Mouse (Mus musculus) midbrain, embryonic 13.5 days (tissue): ENCODE measurements around the gene Mpdu1. TPM values are rescaled to one million over a fixed set of nuclear protein-coding genes. Genes with fewer than 3 reads are reported as not detected.

Experiments
- ATAC-seq: fragments of 200-750 bp; cut with Nextera tagmentation; 2 replicates; pipeline ENCODE4 v1.8.0; 2017; ENCODE audit warnings: mild to moderate bottlenecking, moderate TSS enrichment, moderate library complexity
- H3K27ac ChIP-seq: fragments of 300-500 bp; sonication (generic); 2 replicates; pipeline ENCODE4 v1.5.1; 2015; ENCODE audit warnings: inconsistent platforms, mild to moderate bottlenecking, moderate library complexity
- H3K27me3 ChIP-seq: fragments of 300-500 bp; sonication (generic); 2 replicates; pipeline ENCODE4 v1.6.1; 2015; ENCODE audit warnings: mild to moderate bottlenecking, inconsistent platforms
- H3K36me3 ChIP-seq: fragments of 300-500 bp; sonication (generic); 2 replicates; pipeline ENCODE4 v1.6.1; 2015; ENCODE audit warnings: mild to moderate bottlenecking, inconsistent platforms
- H3K4me1 ChIP-seq: fragments of 300-500 bp; sonication (generic); replicated peaks from 2 replicates; pipeline ENCODE4 v1.6.1; 2015; ENCODE audit warnings: inconsistent platforms
- H3K4me2 ChIP-seq: fragments of 300-500 bp; sonication (generic); replicated peaks from 2 replicates; pipeline ENCODE4 v1.6.1; 2015; ENCODE audit warnings: moderate library complexity, mild to moderate bottlenecking, inconsistent platforms
- H3K4me3 ChIP-seq: fragments of 300-500 bp; sonication (generic); replicated peaks from 2 replicates; pipeline ENCODE4 v1.5.1; 2015; ENCODE audit warnings: mild to moderate bottlenecking, inconsistent platforms
- H3K9ac ChIP-seq: fragments of 300-500 bp; sonication (generic); replicated peaks from 2 replicates; pipeline ENCODE4 v1.6.1; 2015; ENCODE audit warnings: mild to moderate bottlenecking, inconsistent platforms
- H3K9me3 ChIP-seq: fragments of 300-500 bp; sonication (generic); 2 replicates; pipeline ENCODE4 v1.6.1; 2016; ENCODE audit warnings: mild to moderate bottlenecking, inconsistent platforms
- WGBS: fragments of 180-500 bp; shearing (Covaris S2); methylation state at CpG from one replicate; pipeline ENCODE4 v1.1.7; 2015; 5-methylcytosine and 5-hydroxymethylcytosine counted together
- polyA plus RNA-seq: library from polyadenylated mRNA; unstranded; fragments of >200 nt; fragmentation: Nextera tagmentation; extraction: Ambion mirVana; gene quantifications from 2 replicates; pipeline ENCODE4 v1.2.1, GENCODE M21; 2015

Gene Mpdu1
- polyA plus RNA-seq, 1 experiment from 2014 or later, result 103 TPM

GRCm38 (mm10) chr11:69656617-69657461, 5.6 kb downstream of the Mpdu1 start:
- Histone ChIP-seq H3K9ac (0 out of 2 replicates have a peak overlapping the region, but pooled peaks have one; percentile 25), H3K4me1 (peaks cover 38% of the 10 kb centered on the region), H3K9me3 (no peaks in the 10 kb centered on the region), H3K4me2 (no peak overlapping the region), H3K36me3 (peaks cover 64% of the 10 kb centered on the region), H3K27me3 (no peaks in the 10 kb centered on the region), H3K4me3 (no peak overlapping the region), H3K27ac (no peak overlapping the region)
- no peak for ATAC-seq
- WGBS, result 82% methylated on average over 10 of the region's 10 CpGs

GRCm38 (mm10) chr11:69656065-69656455, 6.4 kb downstream of the Mpdu1 start:
- H3K27me3 ChIP-seq, result no peaks in the 10 kb centered on the region
- 0 out of 2 replicates have a peak overlapping the region, but pooled peaks have one; percentile 36 for H3K9ac ChIP-seq
- H3K27ac ChIP-seq, result no peak overlapping the region
- no peaks in the 10 kb centered on the region for H3K9me3 ChIP-seq
- ATAC-seq, result no peak
- H3K4me1 ChIP-seq, result peaks cover 30% of the 10 kb centered on the region
- H3K36me3 ChIP-seq, result peaks cover 72% of the 10 kb centered on the region
- no peak overlapping the region for H3K4me3 ChIP-seq
- 87% methylated on average over 5 of the region's 5 CpGs for WGBS
- no peak overlapping the region for H3K4me2 ChIP-seq

GRCm38 (mm10) chr11:69655264-69656064, 7.0 kb downstream of the Mpdu1 start, which contains the start of gene Sox15:
Gene Sox15, plus strand, starts transcription at chr11:69655314.
- Histone ChIP-seq H3K4me1 (peaks cover 25% of the 10 kb centered on the region), H3K27ac (peak within 1 kb of the TSS; percentile 30), H3K27me3 (no peaks in the 10 kb centered on the region), H3K4me3 (no peak within 1 kb of the TSS), H3K9me3 (no peaks in the 10 kb centered on the region), H3K4me2 (0 out of 2 replicates have a peak within 1 kb of the TSS, but pooled peaks have one; percentile 11), H3K36me3 (peaks cover 77% of the 10 kb centered on the region), H3K9ac (peak within 1 kb of the TSS; percentile 44)
- peak; percentile 82 for ATAC-seq
- 24% methylated on average over 34 of the region's 34 CpGs for WGBS

- no peak for ATAC-seq
- Histone ChIP-seq H3K36me3 (peaks cover 81% of the 10 kb centered on the region), H3K27ac (no peak overlapping the region), H3K4me1 (peaks cover 19% of the 10 kb centered on the region), H3K9me3 (no peaks in the 10 kb centered on the region), H3K27me3 (no peaks in the 10 kb centered on the region), H3K9ac (no peak overlapping the region), H3K4me2 (no peak overlapping the region), H3K4me3 (no peak overlapping the region)
- 52% methylated on average over 9 of the region's 9 CpGs for WGBS
These were observed 7.7 kb downstream of the Mpdu1 start for GRCm38 (mm10) chr11:69654760-69655159.

GRCm38 (mm10) chr11:69653399-69653798, 9.0 kb downstream of the Mpdu1 start:
- Histone ChIP-seq H3K36me3 (peaks cover 82% of the 10 kb centered on the region), H3K27me3 (no peaks in the 10 kb centered on the region), H3K4me1 (peaks cover 19% of the 10 kb centered on the region), H3K4me3 (no peak overlapping the region), H3K4me2 (no peak overlapping the region), H3K27ac (peak overlapping the region; percentile 60), H3K9me3 (no peaks in the 10 kb centered on the region), H3K9ac (no peak overlapping the region; the same call in 1 of the 2 replicates)
- 48% methylated on average over 5 of the region's 5 CpGs for WGBS
- no peak for ATAC-seq

- H3K4me1 ChIP-seq, result no peaks in the 10 kb centered on the region
- 97% methylated on average over 5 of the region's 5 CpGs for WGBS
- H3K9ac ChIP-seq, result no peak overlapping the region
- no peaks in the 10 kb centered on the region for H3K27me3 ChIP-seq
- no peaks in the 10 kb centered on the region for H3K9me3 ChIP-seq
- H3K4me3 ChIP-seq, result no peak overlapping the region
- H3K4me2 ChIP-seq, result no peak overlapping the region
- peaks cover 96% of the 10 kb centered on the region for H3K36me3 ChIP-seq
- no peak for ATAC-seq
- no peak overlapping the region for H3K27ac ChIP-seq
These were observed 16.6 kb downstream of the Mpdu1 start for GRCm38 (mm10) chr11:69645860-69646259.

GRCm38 (mm10) chr11:69635471-69635870, 27.0 kb downstream of the Mpdu1 start:
- Histone ChIP-seq H3K4me3 (peak overlapping the region; percentile 99; the same call in 1 of the 2 replicates), H3K9me3 (no peaks in the 10 kb centered on the region), H3K36me3 (peaks cover 21% of the 10 kb centered on the region), H3K4me1 (peaks cover 38% of the 10 kb centered on the region), H3K4me2 (0 out of 2 replicates have a peak overlapping the region, but pooled peaks have one; percentile 21), H3K27me3 (no peaks in the 10 kb centered on the region), H3K27ac (no peak overlapping the region), H3K9ac (no peak overlapping the region)
- ATAC-seq, result no peak
- WGBS, result 88% methylated on average over 3 of the region's 3 CpGs

- Histone ChIP-seq H3K9me3 (no peaks in the 10 kb centered on the region), H3K9ac (peak overlapping the region; percentile 99), H3K4me2 (peak overlapping the region; percentile 86), H3K27ac (peak overlapping the region; percentile 96), H3K27me3 (no peaks in the 10 kb centered on the region), H3K4me3 (peak overlapping the region; percentile 99), H3K4me1 (peaks cover 38% of the 10 kb centered on the region), H3K36me3 (peaks cover 7% of the 10 kb centered on the region)
- peak; percentile 68 for ATAC-seq
- WGBS, result under 1% methylated on average over 50 of the region's 50 CpGs
These were observed 29.1 kb downstream of the Mpdu1 start for GRCm38 (mm10) chr11:69633128-69633866.

GRCm38 (mm10) chr11:69632284-69633089, 30.0 kb downstream of the Mpdu1 start, which contains the start of gene Fxr2:
Gene Fxr2, plus strand, starts transcription at chr11:69632990.
- Histone ChIP-seq H3K9me3 (no peaks in the 10 kb centered on the region), H3K36me3 (peaks cover 4% of the 10 kb centered on the region), H3K27me3 (no peaks in the 10 kb centered on the region), H3K4me3 (peak within 1 kb of the TSS; percentile 99), H3K27ac (peak within 1 kb of the TSS; percentile 96), H3K4me2 (peak within 1 kb of the TSS; percentile 86), H3K4me1 (peaks cover 38% of the 10 kb centered on the region), H3K9ac (peak within 1 kb of the TSS; percentile 99)
- peak; percentile 99 for ATAC-seq
- WGBS, result under 1% methylated on average over 31 of the region's 56 CpGs

GRCm38 (mm10) chr11:69629802-69630201, 32.6 kb downstream of the Mpdu1 start:
- Histone ChIP-seq H3K9ac (no peak overlapping the region), H3K9me3 (no peaks in the 10 kb centered on the region), H3K27ac (no peak overlapping the region), H3K36me3 (no peaks in the 10 kb centered on the region), H3K4me2 (no peak overlapping the region), H3K4me3 (no peak overlapping the region), H3K4me1 (peaks cover 17% of the 10 kb centered on the region), H3K27me3 (no peaks in the 10 kb centered on the region)
- ATAC-seq, result no peak
- 63% methylated on average over 1 of the region's 1 CpGs for WGBS

GRCm38 (mm10) chr11:69628286-69628685, 34.2 kb downstream of the Mpdu1 start:
- Histone ChIP-seq H3K4me2 (no peak overlapping the region), H3K27ac (no peak overlapping the region), H3K4me3 (no peak overlapping the region), H3K9ac (no peak overlapping the region), H3K36me3 (no peaks in the 10 kb centered on the region), H3K27me3 (no peaks in the 10 kb centered on the region), H3K9me3 (no peaks in the 10 kb centered on the region), H3K4me1 (peaks cover 6% of the 10 kb centered on the region; the same call in 1 of the 2 replicates)
- 37% methylated on average over 6 of the region's 6 CpGs for WGBS
- ATAC-seq, result no peak
